Mouse (Mus musculus): ENCODE data around the gene Abcg8.

Gene Abcg8

GRCm38 (mm10) chr17:84675951-84676366, at the start of gene Abcg8:
TSS of gene Abcg8 (plus strand) at chr17:84676302.
- DNase-seq = peak; percentile 65 to 76

GRCm38 (mm10) chr17:84626857-84627305, 49.2 kb upstream of the Abcg8 start:
- peak; percentile 41 to 57 for DNase-seq

DNA sequence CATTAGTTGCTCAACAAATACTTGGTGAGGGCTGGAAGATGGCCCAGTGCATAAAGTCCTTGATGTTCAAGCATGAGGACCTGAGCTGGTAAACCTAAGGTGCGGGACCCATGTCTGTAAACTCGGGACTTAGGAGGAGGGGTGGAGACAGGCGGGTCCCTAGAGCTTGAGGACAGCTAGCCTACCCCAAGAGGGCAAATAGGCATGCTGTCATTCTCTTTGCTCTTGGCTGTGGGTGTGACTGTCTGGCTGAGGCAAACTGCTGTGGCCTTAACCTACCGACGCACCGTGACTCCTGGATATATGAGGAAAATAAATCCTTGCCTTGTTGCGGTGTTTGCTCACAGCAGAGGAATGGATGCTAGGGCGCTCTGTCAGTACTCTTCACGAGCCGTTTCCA, 48.4 kb upstream of the Abcg8 start:
- no peak for DNase-seq

- no peak for DNase-seq
Measured at GRCm38 (mm10) chr17:84628611-84629010, 47.5 kb upstream of the Abcg8 start.

DNA sequence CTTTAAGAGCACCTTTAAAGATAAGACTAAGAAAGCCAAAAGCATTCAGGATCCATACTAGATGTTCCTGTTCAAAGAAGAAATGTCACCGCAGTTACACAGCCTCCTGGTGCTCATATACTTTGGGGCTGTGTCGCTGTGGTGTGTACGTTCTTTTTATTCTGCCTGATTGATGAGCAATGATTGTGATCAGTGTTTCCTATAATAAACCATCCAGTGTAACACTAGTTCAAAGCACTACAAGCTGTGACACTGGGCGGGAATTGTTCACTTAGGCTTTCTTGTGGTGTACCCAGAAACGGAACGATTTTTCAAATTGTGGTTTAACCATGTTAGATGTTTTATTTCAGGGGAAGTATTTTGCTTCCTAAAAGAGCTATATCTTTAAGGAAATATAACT, 44.3 kb upstream of the Abcg8 start:
- no peak for DNase-seq

- no peak for DNase-seq
Measured at GRCm38 (mm10) chr17:84633443-84633842, 42.7 kb upstream of the Abcg8 start.

DNA sequence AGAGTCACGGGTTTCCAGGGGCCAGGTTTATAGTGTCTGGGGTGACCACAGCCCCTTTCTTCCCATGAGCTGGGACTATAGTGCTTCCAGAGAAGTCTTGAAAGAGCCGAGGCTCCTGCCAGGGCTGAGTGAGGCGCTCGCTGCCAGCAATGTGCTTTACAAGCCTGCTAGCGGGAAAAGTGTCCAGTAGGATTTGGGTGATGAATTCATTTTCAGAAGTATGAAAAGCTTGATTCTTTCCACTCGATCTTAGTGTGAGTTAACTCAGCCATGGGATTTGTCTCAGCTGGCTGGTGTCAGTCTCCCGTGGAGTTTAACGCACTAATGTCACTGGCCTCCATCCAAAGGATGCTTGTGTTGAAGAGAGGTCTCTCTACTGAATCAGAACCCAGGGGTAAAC, 39.8 kb upstream of the Abcg8 start:
- DNase-seq = no peak

- no peak for DNase-seq
Measured at GRCm38 (mm10) chr17:84637971-84638370, 38.1 kb upstream of the Abcg8 start.

GRCm38 (mm10) chr17:84639796-84640378, 36.2 kb upstream of the Abcg8 start:
- no peak for DNase-seq

- DNase-seq = peak; percentile 83 to 85
Measured at GRCm38 (mm10) chr17:84641893-84642292, 34.2 kb upstream of the Abcg8 start.

DNA sequence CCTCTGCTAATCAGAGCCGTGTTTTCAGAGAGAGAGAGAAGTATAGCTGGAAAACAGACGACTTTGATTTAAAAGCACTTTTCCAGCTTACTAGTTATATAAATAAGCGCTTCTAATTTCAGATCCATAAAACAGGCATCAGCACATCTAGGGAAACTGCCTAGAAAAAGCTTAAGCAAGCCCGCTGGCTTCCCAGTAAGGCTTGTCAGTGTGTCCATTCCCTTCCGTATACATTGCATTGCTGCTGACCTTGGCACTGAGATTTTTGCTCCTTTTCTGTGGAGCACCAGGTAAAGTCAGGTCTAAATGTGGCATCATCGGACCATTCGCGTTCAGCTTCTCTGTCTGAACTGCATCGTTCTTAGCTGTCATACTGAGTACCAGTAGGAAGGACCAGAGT, 33.8 kb upstream of the Abcg8 start:
- DNase-seq = no peak

- DNase-seq = no peak
Measured at GRCm38 (mm10) chr17:84644292-84645050, 31.6 kb upstream of the Abcg8 start.

GRCm38 (mm10) chr17:84645119-84645518, 31.0 kb upstream of the Abcg8 start:
- no peak for DNase-seq

GRCm38 (mm10) chr17:84645894-84646293, 30.2 kb upstream of the Abcg8 start:
- no peak for DNase-seq

DNA sequence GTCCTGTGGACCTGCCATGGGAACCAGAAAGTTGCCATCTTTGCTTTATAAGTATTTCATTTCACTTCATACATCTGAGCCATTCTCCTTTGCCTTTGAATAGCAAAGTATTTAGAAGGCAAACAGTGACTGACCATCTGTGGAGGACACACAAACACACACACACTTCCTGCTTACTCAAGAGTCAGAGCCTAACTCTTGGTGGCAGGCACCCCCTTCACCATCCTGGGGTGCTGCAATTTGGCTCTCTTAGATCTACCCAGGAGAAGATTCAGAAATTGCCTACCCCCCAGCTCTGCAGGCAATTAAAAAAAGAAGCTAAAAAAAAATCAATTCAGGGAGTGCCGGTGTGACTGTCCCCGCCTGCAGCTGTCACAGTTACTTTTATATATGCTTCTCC, 29.6 kb upstream of the Abcg8 start:
- DNase-seq = no peak

DNA sequence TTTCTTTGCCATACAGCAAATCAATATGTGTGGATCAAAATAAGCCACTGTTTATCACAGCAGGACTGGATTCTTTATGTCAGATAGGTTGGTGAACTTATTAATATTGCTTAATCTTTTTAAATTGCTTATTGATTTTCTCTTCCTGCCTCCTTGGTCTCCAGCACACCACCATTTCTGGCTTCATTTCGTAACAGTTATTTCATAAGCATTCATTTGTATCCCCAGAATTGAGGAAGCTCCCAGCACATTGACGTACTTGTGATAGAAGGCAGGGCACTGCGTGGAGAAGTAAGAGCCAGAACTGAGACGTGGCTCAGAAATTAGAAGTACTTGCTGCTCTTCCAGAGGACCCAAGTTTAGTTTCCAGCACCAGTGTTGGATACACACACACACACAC, 28.5 kb upstream of the Abcg8 start:
- no peak for DNase-seq

DNA sequence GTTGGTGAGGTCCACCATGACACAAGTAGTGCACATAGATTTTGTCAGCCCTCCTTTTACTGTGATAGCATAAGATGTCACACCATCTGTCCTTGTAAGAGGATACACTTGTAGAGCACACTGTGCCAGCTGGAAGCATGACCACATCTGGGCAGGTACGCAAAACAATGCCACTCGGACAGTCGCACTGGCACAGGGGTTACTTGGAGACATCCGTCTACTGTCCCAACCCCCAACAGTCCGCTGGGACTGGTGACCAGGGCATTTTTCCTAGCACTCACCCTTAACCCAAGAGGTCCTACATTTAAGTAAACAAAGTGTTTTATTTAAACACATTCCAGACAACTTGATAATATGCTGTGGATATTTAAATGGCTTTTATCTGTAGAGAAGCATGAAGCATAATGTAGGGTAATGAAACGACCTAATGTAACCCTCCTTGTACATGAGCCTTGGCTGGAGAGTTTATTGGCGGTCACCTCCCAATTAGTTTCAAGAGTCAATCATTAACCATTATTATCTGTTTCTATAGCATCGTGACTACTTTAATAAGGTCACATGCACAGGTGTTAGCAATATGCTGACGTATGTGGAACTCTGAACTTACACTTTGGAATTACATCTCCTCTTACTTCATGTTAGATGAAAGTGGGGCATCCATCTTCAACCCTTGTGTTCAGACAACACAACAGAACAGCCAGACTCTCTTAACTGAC, 25.6 kb upstream of the Abcg8 start:
- DNase-seq = no peak

GRCm38 (mm10) chr17:84653544-84653943, 22.6 kb upstream of the Abcg8 start:
- DNase-seq = no peak

- DNase-seq = no peak
Measured at GRCm38 (mm10) chr17:84656205-84656604, 19.9 kb upstream of the Abcg8 start.

DNA sequence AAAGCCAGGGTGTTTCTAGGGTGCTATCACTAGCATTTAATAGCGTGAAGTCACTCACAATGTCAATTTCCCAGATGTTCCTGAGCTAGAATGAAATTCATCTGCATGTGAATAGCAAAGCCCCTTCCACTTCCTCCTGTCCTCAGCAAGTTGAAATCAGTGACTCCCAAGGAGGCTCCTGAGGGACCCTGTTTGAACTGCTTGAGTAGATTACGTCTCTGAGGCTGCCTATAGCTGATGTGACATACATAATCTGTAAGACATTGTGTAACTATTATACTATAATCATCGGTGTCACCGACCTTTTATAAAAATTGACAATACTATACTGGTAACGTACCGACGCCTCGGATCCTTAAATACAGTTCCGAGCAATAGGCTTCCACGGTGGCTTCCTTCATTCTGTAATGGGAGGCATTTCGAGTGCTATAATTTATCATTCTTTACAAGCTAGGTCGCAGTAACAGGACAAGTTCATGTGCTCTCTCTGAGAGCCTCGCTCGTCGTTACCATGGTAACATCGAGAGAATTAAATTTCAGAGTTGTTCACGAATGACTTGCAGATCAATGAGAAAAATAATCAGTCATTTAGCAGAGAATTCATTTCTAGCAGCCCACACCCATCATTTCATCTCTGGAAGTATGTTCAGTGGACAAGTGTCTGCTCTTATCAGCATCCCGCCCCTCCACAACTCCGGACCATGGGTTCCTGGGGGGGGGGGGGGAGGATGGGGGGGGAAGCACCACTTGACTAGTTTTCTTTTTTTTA, 19.3 kb upstream of the Abcg8 start:
- DNase-seq = no peak

- no peak for DNase-seq
Measured at GRCm38 (mm10) chr17:84657422-84657732, 18.7 kb upstream of the Abcg8 start.

- peak in 1 of 2 experiments; percentile 44 for DNase-seq
Measured at GRCm38 (mm10) chr17:84657782-84658181, 18.3 kb upstream of the Abcg8 start.

DNA sequence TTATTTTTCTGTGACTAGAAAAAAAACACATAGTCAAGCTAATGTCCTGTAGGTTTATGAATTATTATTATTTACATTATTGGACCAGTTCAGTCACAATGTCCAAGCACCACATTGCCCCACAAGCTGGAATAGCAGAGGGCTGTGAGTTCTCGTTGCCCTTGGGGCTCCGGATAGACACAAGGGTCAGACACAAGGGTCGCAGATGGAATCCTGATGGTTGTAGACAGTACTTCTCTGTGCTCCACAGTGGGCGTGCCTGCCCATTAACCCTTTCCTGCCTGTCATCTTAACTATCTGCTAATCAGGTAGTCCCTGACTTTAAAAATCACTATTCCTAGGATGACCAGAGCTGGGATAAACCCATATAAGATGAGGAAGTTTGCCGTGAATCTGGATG, 17.9 kb upstream of the Abcg8 start:
- DNase-seq = no peak

All from kidney, postnatal 4 days (tissue).